Mouse (Mus musculus) kidney, adult 11 months (tissue): Measurements from ENCODE around the gene Minos1.
A peak's percentile ranks its signal among the peaks of the same experiment; 100 is the strongest.

Experiments
- DNase-seq: peaks from one replicate; pipeline ENCODE4 v3.0.0; 2022

Minos1 gene

GRCm38 (mm10) chr4:139092356-139093195 is 38.3 kb downstream of the Minos1 start, which contains the start of gene Nbl1:
Nbl1 (minus strand) TSS chr4:139092993.
- DNase-seq: no peak

GRCm38 (mm10) chr4:139091478-139092355 is 39.2 kb downstream of the Minos1 start:
- DNase-seq: no peak

- no peak for DNase-seq
Observed at GRCm38 (mm10) chr4:139091066-139091465, 39.8 kb downstream of the Minos1 start.

- no peak for DNase-seq
Observed at GRCm38 (mm10) chr4:139090303-139090940, 40.5 kb downstream of the Minos1 start.

GRCm38 (mm10) chr4:139088982-139089671 is 41.8 kb downstream of the Minos1 start:
- DNase-seq: peak; percentile 51

- DNase-seq: no peak
Observed at GRCm38 (mm10) chr4:139086984-139087383, 43.9 kb downstream of the Minos1 start.

GRCm38 (mm10) chr4:139086037-139086436 is 44.9 kb downstream of the Minos1 start:
- peak; percentile 61 for DNase-seq

GRCm38 (mm10) chr4:139085337-139085736 is 45.6 kb downstream of the Minos1 start:
- no peak for DNase-seq

GRCm38 (mm10) chr4:139082790-139083564 is 47.9 kb downstream of the Minos1 start:
- DNase-seq: no peak

- no peak for DNase-seq
Observed at GRCm38 (mm10) chr4:139081270-139081931, 49.5 kb downstream of the Minos1 start.

GRCm38 (mm10) chr4:139080259-139080658 is 50.7 kb downstream of the Minos1 start:
- no peak for DNase-seq

GRCm38 (mm10) chr4:139079439-139079838 is 51.5 kb downstream of the Minos1 start:
- no peak for DNase-seq

GRCm38 (mm10) chr4:139078726-139079125 is 52.2 kb downstream of the Minos1 start:
- no peak for DNase-seq

GRCm38 (mm10) chr4:139078313-139078712 is 52.6 kb downstream of the Minos1 start:
- no peak for DNase-seq

- DNase-seq: no peak
Observed at GRCm38 (mm10) chr4:139075915-139076314, 55.0 kb downstream of the Minos1 start.

GRCm38 (mm10) chr4:139075041-139075711 is 55.7 kb downstream of the Minos1 start, which contains the start of gene Htr6:
Htr6 (minus strand) TSS chr4:139075570.
- DNase-seq: no peak

GRCm38 (mm10) chr4:139074060-139074459 is 56.9 kb downstream of the Minos1 start:
- DNase-seq: no peak

- DNase-seq: no peak
Observed at GRCm38 (mm10) chr4:139068287-139068686, 62.6 kb downstream of the Minos1 start.

- no peak for DNase-seq
Observed at GRCm38 (mm10) chr4:139064831-139065230, 66.1 kb downstream of the Minos1 start.

- DNase-seq: no peak
Observed at GRCm38 (mm10) chr4:139059569-139059968, 71.3 kb downstream of the Minos1 start.
